Mouse (Mus musculus): Measurements from ENCODE around the gene Pnrc2.
A peak's percentile ranks its signal among the peaks of the same experiment; 100 is the strongest.

DNA sequence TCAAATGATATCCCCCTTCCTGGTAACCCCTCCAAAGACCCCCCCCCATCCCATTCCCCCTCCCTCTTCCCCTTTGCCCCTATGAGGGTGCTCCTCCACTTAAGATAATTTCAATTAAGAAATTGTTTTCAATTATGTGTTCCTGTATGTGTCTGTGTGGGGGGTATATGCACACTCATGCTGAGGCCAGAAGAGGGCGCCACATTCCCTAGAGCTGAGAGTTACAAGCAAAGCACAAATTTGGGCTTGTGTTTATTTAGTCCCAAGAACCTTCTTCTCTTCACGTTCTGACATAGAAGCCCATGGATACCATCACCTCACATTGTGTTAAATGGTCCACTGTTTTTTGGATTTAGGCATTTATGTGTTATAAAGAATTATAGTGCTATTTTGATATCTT, 50.4 kb downstream of the Pnrc2 start:
- TF ChIP-seq NELFE (IDR thresholded peaks at IDR 0.05; ENCODE audit: low read depth, low read length) = no peak
- no peak for TF ChIP-seq TBP (IDR thresholded peaks at IDR 0.05; ENCODE audit: low read depth, low read length)
- no peak for TF ChIP-seq ZNF384 (IDR thresholded peaks at IDR 0.05; ENCODE audit: low read depth, low read length)
- peak; percentile 58 for TF ChIP-seq SMC3 (IDR thresholded peaks at IDR 0.05; ENCODE audit: low read depth, low read length)
- no peak for TF ChIP-seq POLR2AphosphoS5 (IDR thresholded peaks at IDR 0.05; ENCODE audit: borderline replicate concordance, low read depth, low read length)
- TF ChIP-seq CTCF (IDR thresholded peaks at IDR 0.05 in 2 of 3, conservative IDR thresholded peaks at IDR 0.05 in 1 of 3; ENCODE audit: control insufficient read depth in 1 of 3, insufficient read depth in 1 of 3, low read depth in 2 of 3, low read length in 3 of 3, poor library complexity in 1 of 3, severe bottlenecking in 1 of 3) = peak; percentile 46 to 65 (median 62)
- no peak for TF ChIP-seq POLR2A (IDR thresholded peaks at IDR 0.05; ENCODE audit: control insufficient read depth in 1 of 2, insufficient read depth in 1 of 2, low read depth in 1 of 2, low read length in 2 of 2, poor library complexity in 1 of 2)
- no peak for TF ChIP-seq HCFC1 (IDR thresholded peaks at IDR 0.05; ENCODE audit: low read depth, low read length)

All from MEL (cell line).